Mouse (Mus musculus): ENCODE results near the gene Rdh16f1. TPM values are rescaled to one million over a fixed set of nuclear protein-coding genes. Genes with fewer than 3 reads are reported as not detected.
A peak's percentile ranks its signal among the peaks of the same experiment; 100 is the strongest.

Rdh16f1 gene
- 0.29 TPM in 1 of 2 replicates, not detected in the other for polyA plus RNA-seq (2012; rRNA removed)

DNA sequence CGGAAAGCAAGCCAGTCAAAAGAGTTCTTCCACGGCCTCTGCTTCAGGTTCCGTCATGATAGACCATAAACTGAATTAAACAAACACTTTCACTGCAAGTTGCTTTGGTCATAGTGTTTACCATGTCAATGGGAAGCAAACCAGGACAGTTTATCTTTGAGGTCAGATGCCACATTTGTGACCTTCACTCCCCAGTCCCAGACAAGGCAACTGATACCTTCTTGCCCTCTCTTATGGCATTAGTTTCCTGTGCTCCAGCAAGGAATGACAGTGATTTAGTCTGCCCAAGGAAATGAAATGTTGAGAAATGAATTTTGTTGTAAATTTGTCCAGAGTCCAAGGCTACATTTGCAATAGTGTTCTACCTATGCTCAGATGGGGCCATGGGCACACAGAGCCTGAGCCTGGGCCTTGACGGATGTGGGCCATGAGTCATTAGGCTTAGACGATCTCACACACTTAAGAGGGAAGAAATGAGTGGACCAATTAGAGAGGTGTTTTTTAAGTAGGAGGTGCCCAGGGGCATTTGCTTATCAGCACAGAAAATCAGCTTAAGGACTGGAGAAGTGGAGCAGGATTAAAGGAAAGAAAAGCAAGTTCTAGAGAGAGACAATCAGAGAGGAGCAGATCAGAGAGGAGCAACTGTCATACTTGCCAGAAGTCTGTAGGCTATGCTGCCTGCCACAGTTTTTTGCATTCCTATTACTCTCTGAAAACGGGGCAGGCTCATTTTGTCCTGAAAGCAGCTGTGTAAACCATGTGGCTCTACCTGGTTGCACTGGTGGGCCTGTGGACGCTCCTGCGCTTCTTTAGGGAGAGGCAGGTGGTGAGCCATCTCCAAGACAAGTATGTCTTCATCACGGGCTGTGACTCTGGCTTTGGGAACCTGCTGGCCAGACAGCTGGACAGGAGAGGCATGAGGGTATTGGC, at the start of gene Rdh16f1, which contains the start of gene Rdh1:
Gene Rdh16f1 (plus strand): TSS at position 607 of the 930 bp plus-strand sequence.
Gene Rdh1 (plus strand): TSS at position 541 of the 930 bp plus-strand sequence.
- no peak for TF ChIP-seq CTCF (IDR thresholded peaks at IDR 0.05; ENCODE audit: borderline replicate concordance, extremely low read depth, insufficient read depth, insufficient read length)
- no peak for TF ChIP-seq POLR2A (IDR thresholded peaks at IDR 0.05; ENCODE audit: borderline replicate concordance, extremely low read depth, insufficient read depth, insufficient read length, poor library complexity, severe bottlenecking)
- DNase-seq (ENCODE audit: low read depth) = no peak

DNA sequence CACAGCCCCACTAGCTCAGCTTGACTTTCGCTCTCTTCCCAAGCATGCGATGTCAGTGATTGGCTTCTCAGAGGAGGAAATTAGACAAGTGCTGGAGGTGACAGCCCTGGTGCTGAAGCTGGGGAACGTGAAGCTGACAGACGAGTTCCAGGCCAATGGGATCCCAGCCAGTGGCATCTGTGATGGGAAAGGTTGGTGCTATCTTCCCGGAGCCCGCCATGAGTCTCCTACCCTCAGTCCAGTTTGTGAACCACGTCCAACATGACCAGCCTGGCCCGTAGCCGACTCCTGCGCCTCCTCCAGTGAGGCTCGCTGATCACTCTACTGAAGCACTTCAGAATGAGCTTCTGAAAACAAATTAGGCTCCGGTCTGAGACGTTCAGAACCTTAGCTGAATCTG, 49.3 kb upstream of the Rdh16f1 start:
- TF ChIP-seq CTCF (IDR thresholded peaks at IDR 0.05; ENCODE audit: borderline replicate concordance, extremely low read depth, insufficient read depth, insufficient read length) (no peak), POLR2A (IDR thresholded peaks at IDR 0.05; ENCODE audit: borderline replicate concordance, extremely low read depth, insufficient read depth, insufficient read length, poor library complexity, severe bottlenecking) (no peak)
- no peak for DNase-seq (ENCODE audit: low read depth)

DNA sequence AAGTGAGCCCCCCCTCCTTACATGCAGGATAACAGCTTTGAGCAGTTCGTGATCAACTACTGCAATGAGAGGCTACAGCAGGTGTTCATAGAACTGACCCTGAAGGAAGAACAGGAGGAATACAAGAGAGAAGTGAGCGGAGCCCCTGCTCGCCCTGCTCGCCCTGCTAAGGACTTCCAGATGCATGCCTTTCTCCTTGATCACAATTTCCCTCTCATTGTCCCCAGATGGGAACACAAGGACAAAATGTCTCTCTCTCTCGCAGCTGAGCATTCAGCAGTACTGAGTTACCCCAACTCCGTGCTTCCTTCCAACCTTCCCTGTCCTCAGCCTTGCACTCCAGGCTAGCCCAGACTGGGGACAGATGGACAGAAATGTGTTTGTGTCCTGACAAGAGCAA, 46.9 kb upstream of the Rdh16f1 start:
- no peak for TF ChIP-seq POLR2A (IDR thresholded peaks at IDR 0.05; ENCODE audit: borderline replicate concordance, extremely low read depth, insufficient read depth, insufficient read length, poor library complexity, severe bottlenecking)
- TF ChIP-seq CTCF (IDR thresholded peaks at IDR 0.05; ENCODE audit: borderline replicate concordance, extremely low read depth, insufficient read depth, insufficient read length) = no peak
- no peak for DNase-seq (ENCODE audit: low read depth)

DNA sequence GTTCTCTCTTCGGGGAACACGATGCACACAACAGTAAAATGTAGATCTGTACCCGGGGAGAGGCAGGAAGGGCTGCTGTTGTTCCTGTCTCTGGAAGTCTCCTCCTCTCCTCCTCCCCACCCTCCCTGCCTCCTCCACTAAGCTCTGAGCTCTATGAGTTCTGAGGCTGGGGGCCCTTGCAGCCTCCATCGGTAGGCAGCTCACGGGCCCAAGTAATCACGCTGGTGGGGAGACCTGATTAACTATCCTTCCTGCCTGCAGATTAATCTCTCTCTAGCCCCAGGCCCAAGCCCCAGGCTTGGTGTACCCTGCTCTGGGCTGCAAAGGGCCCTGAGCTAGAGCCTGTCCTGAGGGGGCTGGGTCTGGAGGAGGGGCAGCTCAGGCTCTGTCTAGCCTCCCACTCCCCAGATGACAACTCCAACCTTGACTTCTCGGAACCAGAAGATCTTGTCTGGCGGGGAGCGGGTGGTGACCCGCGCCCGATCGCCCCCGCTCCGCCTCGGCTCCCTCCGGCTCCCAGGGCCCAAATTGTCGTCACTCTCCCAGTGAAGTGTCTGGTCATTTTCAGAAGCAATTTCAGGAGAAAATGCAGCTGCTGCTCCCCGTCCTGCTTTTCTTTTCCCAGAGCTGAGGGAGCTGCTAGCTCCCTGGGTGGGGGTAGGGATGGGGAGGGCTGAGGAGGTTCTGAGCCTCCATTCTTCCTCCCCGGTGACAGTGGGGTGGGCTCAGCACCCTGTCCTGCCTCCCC, 37.7 kb upstream of the Rdh16f1 start:
- TF ChIP-seq CTCF (IDR thresholded peaks at IDR 0.05; ENCODE audit: borderline replicate concordance, extremely low read depth, insufficient read depth, insufficient read length) (no peak), POLR2A (IDR thresholded peaks at IDR 0.05; ENCODE audit: borderline replicate concordance, extremely low read depth, insufficient read depth, insufficient read length, poor library complexity, severe bottlenecking) (no peak)
- peak; percentile 63 for DNase-seq (ENCODE audit: low read depth)

DNA sequence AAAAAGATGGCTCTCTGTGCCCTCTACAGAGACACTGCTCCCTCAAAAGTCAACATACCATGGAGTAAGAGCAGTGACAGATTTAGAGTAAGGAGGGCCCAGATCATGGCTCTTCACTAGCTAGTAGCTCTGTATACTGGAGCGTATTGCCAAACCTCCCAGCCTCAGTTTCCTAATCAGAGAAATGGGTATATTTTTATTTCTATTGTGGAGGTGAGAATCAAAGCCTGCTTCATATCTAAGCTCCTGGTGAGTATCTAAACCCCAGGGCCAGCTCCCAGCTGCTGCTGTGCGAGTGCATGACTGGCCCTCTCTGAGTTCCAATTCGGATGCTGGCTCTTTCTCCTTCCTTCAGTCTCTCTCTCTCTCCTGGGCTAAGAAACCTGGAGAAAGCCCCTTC, 35.4 kb upstream of the Rdh16f1 start, which contains the start of gene Tac2:
Gene Tac2 (plus strand): TSS at position 301 of the 400 bp plus-strand sequence.
- no peak for TF ChIP-seq POLR2A (IDR thresholded peaks at IDR 0.05; ENCODE audit: borderline replicate concordance, extremely low read depth, insufficient read depth, insufficient read length, poor library complexity, severe bottlenecking)
- no peak for TF ChIP-seq CTCF (IDR thresholded peaks at IDR 0.05; ENCODE audit: borderline replicate concordance, extremely low read depth, insufficient read depth, insufficient read length)
- no peak for DNase-seq (ENCODE audit: low read depth)

DNA sequence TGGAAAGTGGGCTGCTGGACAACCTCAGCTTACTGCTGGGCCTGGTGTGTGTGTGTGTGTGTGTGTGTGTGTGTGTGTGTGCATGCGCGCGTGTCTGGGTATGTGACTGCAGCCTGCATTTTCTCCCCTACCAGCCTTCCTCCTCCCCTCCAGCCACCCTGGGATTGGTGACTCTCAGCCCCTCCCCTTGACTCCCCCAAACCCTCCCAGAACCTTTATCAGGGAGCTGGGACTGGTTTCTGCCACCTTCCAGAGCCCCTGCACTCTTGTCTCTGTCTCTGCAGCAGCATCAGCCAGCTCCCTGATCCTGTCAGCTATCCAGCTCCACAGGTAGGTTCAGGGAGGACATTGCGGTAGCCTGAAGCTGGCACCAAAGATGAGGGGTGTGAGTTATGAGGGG, 34.5 kb upstream of the Rdh16f1 start:
- no peak for TF ChIP-seq CTCF (IDR thresholded peaks at IDR 0.05; ENCODE audit: borderline replicate concordance, extremely low read depth, insufficient read depth, insufficient read length)
- no peak for TF ChIP-seq POLR2A (IDR thresholded peaks at IDR 0.05; ENCODE audit: borderline replicate concordance, extremely low read depth, insufficient read depth, insufficient read length, poor library complexity, severe bottlenecking)
- DNase-seq (ENCODE audit: low read depth) = no peak

DNA sequence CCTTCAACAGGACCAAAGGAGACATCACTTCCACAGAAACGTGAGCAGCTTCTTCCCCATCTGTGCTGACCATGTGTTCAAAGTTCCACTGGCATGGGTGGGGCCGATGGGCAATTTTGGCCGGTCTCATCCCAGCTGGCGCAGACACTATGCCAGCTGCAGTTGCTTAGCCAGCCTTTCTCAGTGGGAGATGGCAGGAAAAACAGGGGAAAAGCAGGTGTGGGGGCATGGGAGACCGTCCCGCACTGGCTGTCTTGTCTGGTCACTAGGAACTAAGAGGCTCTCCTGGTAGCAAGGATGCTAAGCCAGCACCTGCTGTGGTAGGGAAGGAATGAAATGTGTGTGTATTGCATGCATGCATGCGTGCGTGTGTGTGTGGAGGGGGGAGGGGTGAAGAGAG, 31.1 kb upstream of the Rdh16f1 start:
- no peak for TF ChIP-seq CTCF (IDR thresholded peaks at IDR 0.05; ENCODE audit: borderline replicate concordance, extremely low read depth, insufficient read depth, insufficient read length)
- no peak for TF ChIP-seq POLR2A (IDR thresholded peaks at IDR 0.05; ENCODE audit: borderline replicate concordance, extremely low read depth, insufficient read depth, insufficient read length, poor library complexity, severe bottlenecking)
- peak; percentile 26 for DNase-seq (ENCODE audit: low read depth)

DNA sequence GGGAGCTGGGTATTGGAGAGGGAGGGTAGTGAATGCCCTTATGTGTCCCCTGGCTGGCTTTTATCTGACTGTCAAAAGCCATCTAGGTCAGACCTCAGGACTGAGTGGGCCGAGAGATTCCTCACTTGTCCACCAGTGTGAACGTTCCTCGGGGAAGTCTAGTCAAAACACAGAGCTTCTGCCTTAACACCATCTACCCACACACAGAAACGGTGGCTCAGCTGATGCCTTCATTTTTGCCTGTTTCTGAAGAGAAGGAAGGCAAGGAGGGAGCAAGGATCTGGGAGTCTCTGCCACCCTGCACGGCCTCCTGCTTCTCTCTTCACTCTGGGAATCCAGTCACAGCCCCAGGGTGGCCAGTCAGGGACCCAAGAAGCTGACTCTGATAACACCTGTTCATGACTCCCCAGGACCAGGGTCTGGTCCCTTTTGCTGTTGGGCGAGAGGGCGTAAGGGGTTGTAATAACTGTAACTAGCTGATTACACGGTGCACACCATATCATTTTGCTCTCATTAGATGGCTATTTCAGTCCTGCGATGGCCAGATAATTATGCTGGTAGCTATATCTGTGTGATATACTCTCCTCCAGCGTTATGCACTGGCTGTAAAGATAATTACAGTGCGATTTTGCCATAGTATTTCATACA, 29.2 kb upstream of the Rdh16f1 start:
- no peak for DNase-seq (ENCODE audit: low read depth)

DNA sequence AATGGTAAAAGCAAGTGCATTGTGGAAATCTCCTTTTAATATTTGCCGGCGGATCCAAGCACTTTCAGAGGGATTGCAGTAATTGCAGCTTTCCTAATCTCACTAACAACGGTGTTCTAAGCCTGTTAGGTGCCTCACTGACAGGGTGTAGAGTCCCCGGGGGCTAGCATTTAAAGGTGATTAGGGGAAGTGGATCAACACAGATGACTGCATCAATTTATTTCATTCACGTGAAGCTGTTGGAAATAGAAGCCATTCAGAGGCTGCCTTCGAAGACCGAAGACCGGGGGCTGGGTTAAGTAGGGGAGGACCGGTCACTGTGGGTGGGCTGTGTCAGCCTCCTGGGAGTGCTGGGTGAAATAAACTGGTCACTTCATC, 28.7 kb upstream of the Rdh16f1 start:
- DNase-seq (ENCODE audit: low read depth) = peak; percentile 67
- no peak for TF ChIP-seq POLR2A (IDR thresholded peaks at IDR 0.05; ENCODE audit: borderline replicate concordance, extremely low read depth, insufficient read depth, insufficient read length, poor library complexity, severe bottlenecking)
- TF ChIP-seq CTCF (IDR thresholded peaks at IDR 0.05; ENCODE audit: borderline replicate concordance, extremely low read depth, insufficient read depth, insufficient read length) = no peak

More for the DNA sequence above, 29.2 kb upstream of the Rdh16f1 start:
- TF ChIP-seq POLR2A (IDR thresholded peaks at IDR 0.05; ENCODE audit: borderline replicate concordance, extremely low read depth, insufficient read depth, insufficient read length, poor library complexity, severe bottlenecking) (no peak), CTCF (IDR thresholded peaks at IDR 0.05; ENCODE audit: borderline replicate concordance, extremely low read depth, insufficient read depth, insufficient read length) (no peak)

DNA sequence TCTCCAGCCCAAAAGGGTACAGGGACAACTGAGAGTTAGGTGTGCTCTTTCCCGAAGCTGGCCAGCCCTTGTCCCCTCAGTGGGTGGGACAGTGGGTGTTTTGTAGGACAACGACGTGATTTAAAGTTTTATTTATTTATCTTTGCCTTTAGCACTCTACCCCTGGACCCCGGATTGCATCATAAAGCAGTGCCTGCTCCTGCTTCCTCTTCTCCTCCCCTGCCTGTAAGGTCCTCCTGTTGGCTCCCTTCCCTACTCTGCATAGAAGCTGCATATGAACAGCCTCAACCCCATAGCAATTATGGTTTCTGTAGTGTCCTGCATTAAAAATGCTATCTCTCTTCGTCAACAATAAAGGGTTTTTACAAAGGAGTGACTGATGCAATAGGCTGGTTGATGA, 28.2 kb upstream of the Rdh16f1 start:
- TF ChIP-seq POLR2A (IDR thresholded peaks at IDR 0.05; ENCODE audit: borderline replicate concordance, extremely low read depth, insufficient read depth, insufficient read length, poor library complexity, severe bottlenecking) (no peak), CTCF (IDR thresholded peaks at IDR 0.05; ENCODE audit: borderline replicate concordance, extremely low read depth, insufficient read depth, insufficient read length) (no peak)
- DNase-seq (ENCODE audit: low read depth) = no peak

DNA sequence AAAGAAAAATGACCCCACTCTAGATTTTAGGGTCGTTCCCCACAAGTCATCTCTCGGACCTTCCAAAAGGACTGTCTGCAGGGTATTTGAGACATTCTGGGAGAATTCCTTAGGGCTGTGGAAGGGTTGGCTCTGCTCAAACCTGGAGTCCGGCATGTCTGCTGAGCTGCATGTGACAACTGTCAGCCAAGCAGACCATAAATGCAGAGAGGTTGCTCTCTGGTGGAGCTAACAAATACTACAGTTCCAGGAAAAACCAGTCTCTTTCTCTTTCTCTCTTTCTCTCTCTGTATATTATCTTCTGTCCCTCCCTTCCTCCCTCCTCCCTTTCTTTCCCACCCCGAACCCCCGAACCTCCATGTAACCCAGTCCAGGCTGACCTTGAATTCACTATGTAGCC, 25.2 kb upstream of the Rdh16f1 start:
- DNase-seq (ENCODE audit: low read depth) = peak; percentile 65
- peak; percentile 62 for TF ChIP-seq CTCF (IDR thresholded peaks at IDR 0.05; ENCODE audit: borderline replicate concordance, extremely low read depth, insufficient read depth, insufficient read length)
- no peak for TF ChIP-seq POLR2A (IDR thresholded peaks at IDR 0.05; ENCODE audit: borderline replicate concordance, extremely low read depth, insufficient read depth, insufficient read length, poor library complexity, severe bottlenecking)
